Comparison of ENCODE assay signal across 9 mouse cellular contexts in genomic region chr8:47461650-47462049, GRCm38 (mm10). TPM values are rescaled to one million over a fixed set of nuclear protein-coding genes. Genes with fewer than 3 reads are reported as not detected.
DNase-seq lines count a peak whose midpoint lies in the region; ATAC-seq lines count a peak whose summit lies in the region.
"Had no signal": no experiment of that assay in that cellular context is flagged by ENCODE, and none has a peak within 500 bp of the region (broad histone marks: within the 10 kb centered on the region; RNA-seq: fewer than 3 reads in every experiment).

No protein-coding gene starts in this region.

- no peak overlapping the region for H3K4me2 ChIP-seq in forebrain, embryonic 16.5 days (ENCODE audit: low read length)
- H3K4me2 ChIP-seq: neural tube, embryonic 12.5 days had no signal

- no peak overlapping the region for H3K27ac ChIP-seq in forebrain, embryonic 16.5 days (ENCODE audit: low read length)
- no peak overlapping the region for H3K27ac ChIP-seq in forebrain, embryonic 10.5 days
- H3K27ac ChIP-seq: neural tube, embryonic 12.5 days had no signal

- WGBS in forebrain, embryonic 16.5 days, result 68% methylated on average over 10 of the region's 10 CpGs
- 93% methylated on average over 10 of the region's 10 CpGs for WGBS in forebrain, embryonic 10.5 days

- no peaks in the 10 kb centered on the region for H3K4me1 ChIP-seq in forebrain, embryonic 16.5 days (replicated peaks; ENCODE audit: control insufficient read depth, insufficient read depth, low read length)
- no peaks in the 10 kb centered on the region for H3K4me1 ChIP-seq in forebrain, embryonic 10.5 days
- H3K4me1 ChIP-seq: neural tube, embryonic 12.5 days had no signal

- DNase-seq in forebrain, embryonic 10.5 days (ENCODE audit: extremely low spot score, low spot score), result no peak
- peak; percentile 32 to 36 for DNase-seq in adrenal gland, postnatal 36 days
- DNase-seq in heart, postnatal 4 days, result peak; percentile 54
- DNase-seq in left cerebral cortex, postnatal 25 days (ENCODE audit: low spot score in 2 of 2), result peak; percentile 59 to 67
- no peak for DNase-seq in ovary, adult 18-20 months (ENCODE audit: low spot score)
- DNase-seq in MN1 (ENCODE audit: low spot score), result no peak
- DNase-seq in thymus, postnatal 25 days, result no peak

- H3K36me3 ChIP-seq in forebrain, embryonic 16.5 days (ENCODE audit: control insufficient read depth, insufficient read depth), result no peaks in the 10 kb centered on the region
- no peaks in the 10 kb centered on the region for H3K36me3 ChIP-seq in forebrain, embryonic 10.5 days (replicated peaks)
- H3K36me3 ChIP-seq: neural tube, embryonic 12.5 days had no signal

- H3K4me3 ChIP-seq in forebrain, embryonic 16.5 days (replicated peaks; ENCODE audit: low read length), result no peak overlapping the region
- no peak overlapping the region for H3K4me3 ChIP-seq in forebrain, embryonic 10.5 days
- H3K4me3 ChIP-seq: neural tube, embryonic 12.5 days had no signal

- ATAC-seq in forebrain, embryonic 16.5 days, result peak; percentile 84

- intact Hi-C loops in left cerebral cortex, postnatal 25 days (cut with DNase I), result no loop called here

- no peak overlapping the region for H3K9ac ChIP-seq in forebrain, embryonic 16.5 days (replicated peaks; ENCODE audit: low read depth, low read length)
- H3K9ac ChIP-seq: neural tube, embryonic 12.5 days had no signal

- peaks cover 4% of the 10 kb centered on the region; the same call in 1 of the 2 replicates for H3K9me3 ChIP-seq in forebrain, embryonic 16.5 days (ENCODE audit: control insufficient read depth, low read length)
- H3K9me3 ChIP-seq in forebrain, embryonic 10.5 days, result peaks cover 14% of the 10 kb centered on the region

- H3K27me3 ChIP-seq in forebrain, embryonic 16.5 days (replicated peaks; ENCODE audit: control insufficient read depth, insufficient read depth, low read length), result no peaks in the 10 kb centered on the region
- no peaks in the 10 kb centered on the region for H3K27me3 ChIP-seq in forebrain, embryonic 10.5 days (ENCODE audit: poor library complexity, severe bottlenecking)
- H3K27me3 ChIP-seq: neural tube, embryonic 12.5 days had no signal

RNA-seq across cellular contexts. Expression of gene Stox2, which starts 15.5 kb away (rescaled TPM):
- polyA plus RNA-seq in forebrain, embryonic 16.5 days (2015; fragmentation: Nextera tagmentation; extraction: Ambion mirVana), result 42.1 and 43.5 TPM in 2 replicates
- 20.0 and 25.1 TPM in 2 replicates for polyA plus RNA-seq in forebrain, embryonic 10.5 days (2016; fragmentation: Nextera tagmentation; extraction: Ambion mirVana)
- 10 to 100 TPM; 11.4 to 14.3 TPM for total RNA-seq in adrenal gland, postnatal 36 days (2021)
- total RNA-seq in heart, postnatal 4 days (2021), result 10 to 100 TPM; 27.4 to 29.3 TPM
- 10 to 100 TPM; 78.6 to 84.8 TPM for total RNA-seq in left cerebral cortex, postnatal 25 days (2021)

Comparison
In these comparisons a context has a peak if more than half of its experiments do, and no peak if none do; other contexts are left out.
1. DNase-seq: peak in adrenal gland, postnatal 36 days (2 of 2), heart, postnatal 4 days (single experiment) and left cerebral cortex, postnatal 25 days (2 of 2); none in forebrain, embryonic 10.5 days (single experiment), ovary, adult 18-20 months (single experiment), MN1 (single experiment) and thymus, postnatal 25 days (single experiment).